Mouse (Mus musculus): Measurements from ENCODE around the gene Megf6. TPM values are rescaled to one million over a fixed set of nuclear protein-coding genes. Genes with fewer than 3 reads are reported as not detected.

Megf6 gene
- polyA plus RNA-seq, 1 experiment from 2014 or later: 10.8 TPM

DNA sequence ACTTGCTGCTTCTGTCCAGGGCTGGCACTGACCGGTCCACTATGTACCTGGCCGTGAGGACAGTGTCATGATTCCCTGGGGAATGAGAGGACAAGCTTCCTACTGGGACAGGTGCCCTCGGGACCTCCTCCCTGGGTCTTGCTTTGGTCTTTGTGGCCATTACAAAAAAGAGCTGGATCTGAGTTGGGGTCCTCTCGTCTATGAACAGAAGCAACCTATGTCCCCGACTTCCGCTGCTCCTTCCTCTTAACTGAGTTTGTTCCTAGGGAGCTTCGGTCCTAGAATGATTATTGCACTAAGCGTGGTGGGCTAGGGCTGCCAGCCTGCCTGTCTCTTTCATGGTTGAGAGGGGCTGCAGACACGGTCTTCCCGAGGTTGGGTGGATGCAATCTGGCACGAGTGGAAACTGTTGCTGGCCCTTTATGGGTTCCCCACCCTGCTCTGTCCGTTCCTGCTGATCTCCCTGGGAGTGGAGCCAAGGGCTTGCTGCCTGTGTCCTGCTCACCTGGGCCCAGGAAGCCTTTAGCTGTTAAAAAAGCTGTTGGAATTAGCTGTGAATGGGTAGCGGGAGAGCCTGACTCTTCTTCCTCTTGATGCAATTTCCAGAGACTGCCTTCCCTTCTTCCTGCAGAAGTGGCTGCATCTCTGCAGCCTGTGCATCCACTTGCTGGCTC is 1.5 kb downstream of the Megf6 start:
- no peak for ATAC-seq (ENCODE audit: low FRiP score, low TSS enrichment)

DNA sequence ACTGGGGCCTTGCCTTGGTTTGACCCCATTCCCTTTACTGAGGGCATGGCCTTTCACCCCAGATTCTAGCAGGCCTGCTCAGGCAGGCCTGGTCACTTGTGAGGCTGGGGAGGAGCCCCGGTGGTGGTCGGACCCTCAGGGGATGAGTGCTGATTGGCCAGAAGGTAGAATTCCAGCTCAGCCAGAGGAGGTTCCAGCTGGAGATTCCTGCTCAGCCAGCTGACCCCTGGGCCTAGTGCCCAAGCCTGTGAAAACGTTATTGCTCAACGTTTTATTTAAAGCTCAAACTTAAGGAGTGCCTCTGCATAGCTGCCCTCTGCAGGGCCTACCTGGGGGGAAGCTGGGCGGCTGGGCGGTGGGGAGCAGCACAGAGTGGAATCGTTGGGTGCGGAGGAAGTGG is 6.7 kb downstream of the Megf6 start:
- TF ChIP-seq CTCF (IDR thresholded peaks at IDR 0.05; ENCODE audit: low read depth) (no peak), EP300 (optimal IDR thresholded peaks at IDR 0.05) (no peak)
- no peak overlapping the region for H3K4me3 ChIP-seq (ENCODE audit: low read depth, low read length)
- no peak overlapping the region for H3K9ac ChIP-seq (ENCODE audit: low read length)
- no peak overlapping the region for H3K4me2 ChIP-seq (replicated peaks; ENCODE audit: low read depth)
- WGBS: 52% methylated on average over 8 of the region's 8 CpGs
- H3K27me3 ChIP-seq (ENCODE audit: control insufficient read depth, insufficient read depth, low read length): no peaks in the 10 kb centered on the region
- DNase-seq (ENCODE audit: low spot score) (no peak), ATAC-seq (ENCODE audit: low FRiP score, low TSS enrichment) (peak; percentile 68)
- no peaks in the 10 kb centered on the region for H3K4me1 ChIP-seq (replicated peaks; ENCODE audit: control insufficient read depth, insufficient read depth)
- no peaks in the 10 kb centered on the region for H3K36me3 ChIP-seq (ENCODE audit: control insufficient read depth, insufficient read depth, low read length)
- no peak overlapping the region for H3K27ac ChIP-seq (replicated peaks)
- no peaks in the 10 kb centered on the region for H3K9me3 ChIP-seq (ENCODE audit: control insufficient read depth, low read length)

More for the DNA sequence above, 1.5 kb downstream of the Megf6 start:
- H3K27me3 ChIP-seq (ENCODE audit: control insufficient read depth, insufficient read depth, low read length): peaks cover 11% of the 10 kb centered on the region; the same call in 1 of the 2 replicates
- no peak for DNase-seq (ENCODE audit: low spot score)
- 38% methylated on average over 13 of the region's 13 CpGs for WGBS
- TF ChIP-seq EP300 (optimal IDR thresholded peaks at IDR 0.05): no peak
- no peak for TF ChIP-seq CTCF (IDR thresholded peaks at IDR 0.05; ENCODE audit: low read depth)
- no peak overlapping the region for H3K9ac ChIP-seq (ENCODE audit: low read length)
- H3K4me2 ChIP-seq (replicated peaks; ENCODE audit: low read depth): peak overlapping the region; percentile 68
- H3K4me1 ChIP-seq (replicated peaks; ENCODE audit: control insufficient read depth, insufficient read depth): peaks cover 4% of the 10 kb centered on the region; the same call in 1 of the 2 replicates
- peak overlapping the region; percentile 47; the same call in 1 of the 2 replicates for H3K4me3 ChIP-seq (ENCODE audit: low read depth, low read length)
- no peak overlapping the region for H3K27ac ChIP-seq (replicated peaks)
- no peaks in the 10 kb centered on the region for H3K9me3 ChIP-seq (ENCODE audit: control insufficient read depth, low read length)
- no peaks in the 10 kb centered on the region for H3K36me3 ChIP-seq (ENCODE audit: control insufficient read depth, insufficient read depth, low read length)

DNA sequence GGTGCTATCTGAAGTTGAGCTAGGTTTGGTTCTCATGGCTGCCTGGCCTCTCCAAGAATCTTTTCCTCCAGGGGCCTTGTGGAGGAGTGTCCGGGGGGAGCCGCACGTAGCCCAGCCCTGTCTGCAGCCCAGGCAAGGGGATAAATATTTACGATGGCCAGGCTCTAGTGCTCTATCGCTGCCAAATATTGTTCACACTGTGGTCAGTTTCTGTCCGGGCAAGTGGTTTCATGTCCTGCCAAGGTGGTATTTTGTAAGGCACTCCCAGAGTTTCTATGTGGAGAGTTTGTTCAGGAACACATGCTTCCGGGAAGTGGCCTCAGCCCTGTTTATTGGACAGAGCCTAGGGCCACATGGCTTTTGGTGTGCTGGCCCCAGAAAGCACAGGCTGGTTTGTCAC is 10.5 kb downstream of the Megf6 start:
- 42% methylated on average over 7 of the region's 7 CpGs for WGBS
- no peak overlapping the region for H3K27ac ChIP-seq (replicated peaks)
- no peak overlapping the region for H3K9ac ChIP-seq (ENCODE audit: low read length)
- no peaks in the 10 kb centered on the region for H3K4me1 ChIP-seq (replicated peaks; ENCODE audit: control insufficient read depth, insufficient read depth)
- no peak overlapping the region for H3K4me3 ChIP-seq (ENCODE audit: low read depth, low read length)
- H3K27me3 ChIP-seq (ENCODE audit: control insufficient read depth, insufficient read depth, low read length): no peaks in the 10 kb centered on the region
- ATAC-seq (ENCODE audit: low FRiP score, low TSS enrichment) (no peak), DNase-seq (ENCODE audit: low spot score) (no peak)
- no peak overlapping the region for H3K4me2 ChIP-seq (replicated peaks; ENCODE audit: low read depth)
- no peaks in the 10 kb centered on the region for H3K9me3 ChIP-seq (ENCODE audit: control insufficient read depth, low read length)
- H3K36me3 ChIP-seq (ENCODE audit: control insufficient read depth, insufficient read depth, low read length): no peaks in the 10 kb centered on the region
- TF ChIP-seq CTCF (IDR thresholded peaks at IDR 0.05; ENCODE audit: low read depth) (no peak), EP300 (optimal IDR thresholded peaks at IDR 0.05) (no peak)

DNA sequence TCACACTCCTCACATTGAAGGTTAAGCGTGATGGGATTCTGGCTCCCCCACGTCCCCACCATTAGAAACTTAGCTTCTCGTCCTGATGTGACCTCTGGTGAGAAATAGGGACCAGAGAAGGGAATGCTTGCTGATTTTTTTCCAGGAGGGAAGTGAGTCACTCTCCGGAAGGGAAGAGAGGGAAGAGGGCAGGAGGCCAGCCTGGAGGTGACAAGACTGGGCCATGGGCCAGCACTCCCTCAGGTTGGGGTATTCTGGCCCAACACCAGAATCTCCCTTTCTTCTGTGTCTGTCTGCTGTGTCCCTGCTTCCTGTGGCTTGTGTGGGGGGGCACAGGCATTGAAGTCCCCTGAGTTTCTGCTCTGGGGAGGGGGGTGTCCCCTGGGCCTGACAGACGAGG is 13.0 kb downstream of the Megf6 start:
- Histone ChIP-seq H3K27me3 (ENCODE audit: control insufficient read depth, insufficient read depth, low read length) (no peaks in the 10 kb centered on the region), H3K27ac (replicated peaks) (no peak overlapping the region), H3K9ac (ENCODE audit: low read length) (no peak overlapping the region), H3K4me1 (replicated peaks; ENCODE audit: control insufficient read depth, insufficient read depth) (no peaks in the 10 kb centered on the region), H3K9me3 (ENCODE audit: control insufficient read depth, low read length) (no peaks in the 10 kb centered on the region), H3K4me3 (ENCODE audit: low read depth, low read length) (no peak overlapping the region), H3K36me3 (ENCODE audit: control insufficient read depth, insufficient read depth, low read length) (no peaks in the 10 kb centered on the region), H3K4me2 (replicated peaks; ENCODE audit: low read depth) (no peak overlapping the region)
- no peak for DNase-seq (ENCODE audit: low spot score)
- no peak for TF ChIP-seq CTCF (IDR thresholded peaks at IDR 0.05; ENCODE audit: low read depth)
- TF ChIP-seq EP300 (optimal IDR thresholded peaks at IDR 0.05): no peak
- no peak for ATAC-seq (ENCODE audit: low FRiP score, low TSS enrichment)
- WGBS: 59% methylated on average over 5 of the region's 5 CpGs

DNA sequence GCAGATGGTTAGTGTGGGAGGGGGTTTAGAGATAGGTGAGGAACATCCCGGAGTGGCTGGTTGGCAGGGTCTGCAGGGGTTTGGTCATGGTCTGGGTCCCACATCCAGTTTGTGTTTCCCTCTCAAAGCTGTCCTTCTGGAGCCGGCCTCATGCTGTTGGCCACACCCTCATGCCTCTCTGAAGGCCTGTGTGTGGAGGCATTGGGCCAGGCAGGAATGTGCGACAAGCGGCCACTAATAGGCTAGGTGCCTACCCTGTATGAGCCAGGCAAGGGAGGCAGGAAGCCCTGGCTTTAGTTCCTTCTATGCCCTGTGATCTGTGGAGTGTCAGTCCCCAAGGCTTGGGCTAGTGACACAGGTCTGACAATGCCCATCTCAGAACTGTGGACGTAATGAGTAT is 14.5 kb downstream of the Megf6 start:
- 66% methylated on average over 5 of the region's 5 CpGs for WGBS
- ATAC-seq (ENCODE audit: low FRiP score, low TSS enrichment): no peak

DNA sequence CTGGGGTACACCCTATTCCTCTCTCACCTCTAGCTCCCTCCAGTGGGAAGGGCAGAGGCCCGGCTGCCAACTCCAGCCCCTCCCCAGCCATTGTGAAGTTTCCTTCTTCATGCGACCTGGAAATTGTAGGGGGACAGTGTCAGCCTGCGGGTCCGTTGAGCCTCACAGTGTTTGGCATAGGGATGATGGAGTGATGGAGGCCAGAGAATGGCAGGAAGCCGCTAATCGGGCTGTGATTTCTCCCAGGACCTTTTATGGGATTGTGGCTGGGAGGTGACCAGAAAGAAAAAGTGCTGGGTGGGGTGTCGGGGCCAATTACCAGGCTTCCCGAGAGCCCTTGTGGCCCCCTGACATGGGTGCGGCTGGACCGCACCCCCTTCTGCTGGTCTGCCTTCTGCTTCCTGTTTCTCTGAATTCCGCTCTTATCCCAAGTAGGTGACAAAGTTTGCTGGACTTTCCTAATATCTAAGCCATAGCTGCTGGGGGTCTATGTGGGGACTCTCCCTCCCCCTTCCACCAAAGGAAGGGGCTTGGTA is 15.5 kb downstream of the Megf6 start:
- Histone ChIP-seq H3K4me1 (replicated peaks; ENCODE audit: control insufficient read depth, insufficient read depth) (no peaks in the 10 kb centered on the region), H3K36me3 (ENCODE audit: control insufficient read depth, insufficient read depth, low read length) (no peaks in the 10 kb centered on the region), H3K9ac (ENCODE audit: low read length) (no peak overlapping the region), H3K4me3 (ENCODE audit: low read depth, low read length) (no peak overlapping the region), H3K9me3 (ENCODE audit: control insufficient read depth, low read length) (no peaks in the 10 kb centered on the region), H3K27ac (replicated peaks) (no peak overlapping the region), H3K4me2 (replicated peaks; ENCODE audit: low read depth) (no peak overlapping the region), H3K27me3 (ENCODE audit: control insufficient read depth, insufficient read depth, low read length) (no peaks in the 10 kb centered on the region)
- DNase-seq (ENCODE audit: low spot score) (no peak), ATAC-seq (ENCODE audit: low FRiP score, low TSS enrichment) (no peak)
- TF ChIP-seq CTCF (IDR thresholded peaks at IDR 0.05; ENCODE audit: low read depth) (no peak), EP300 (optimal IDR thresholded peaks at IDR 0.05) (no peak)
- WGBS: 54% methylated on average over 11 of the region's 11 CpGs

More for the DNA sequence above, 14.5 kb downstream of the Megf6 start:
- DNase-seq (ENCODE audit: low spot score): no peak
- no peak overlapping the region for H3K9ac ChIP-seq (ENCODE audit: low read length)
- TF ChIP-seq CTCF (IDR thresholded peaks at IDR 0.05; ENCODE audit: low read depth) (no peak), EP300 (optimal IDR thresholded peaks at IDR 0.05) (no peak)
- H3K36me3 ChIP-seq (ENCODE audit: control insufficient read depth, insufficient read depth, low read length): no peaks in the 10 kb centered on the region
- no peaks in the 10 kb centered on the region for H3K9me3 ChIP-seq (ENCODE audit: control insufficient read depth, low read length)
- no peak overlapping the region for H3K4me3 ChIP-seq (ENCODE audit: low read depth, low read length)
- no peak overlapping the region for H3K27ac ChIP-seq (replicated peaks)
- no peak overlapping the region for H3K4me2 ChIP-seq (replicated peaks; ENCODE audit: low read depth)
- H3K4me1 ChIP-seq (replicated peaks; ENCODE audit: control insufficient read depth, insufficient read depth): no peaks in the 10 kb centered on the region
- no peaks in the 10 kb centered on the region for H3K27me3 ChIP-seq (ENCODE audit: control insufficient read depth, insufficient read depth, low read length)
